Mouse (Mus musculus) G1E-ER4 (cell line): ENCODE results near the gene DXBay18. TPM values are rescaled to one million over a fixed set of nuclear protein-coding genes. Genes with fewer than 3 reads are reported as not detected.
"Not testable (repeated sequence)": the region's sequence is repeated elsewhere in the genome, so short reads cannot be mapped to it uniquely, and the experiment has no call there.

Source experiments
- GATA1 ChIP-seq: IDR thresholded peaks from one replicate; pipeline ENCODE4 v1.8.0; 2012; ENCODE audit warnings: low read length, inconsistent platforms
- polyA plus RNA-seq: library from polyadenylated mRNA; stranded (reverse); fragments of >175 nt; gene quantifications from 2 replicates; pipeline ENCODE4 v1.2.3, GENCODE M21; 2012

The DXBay18 gene
- polyA plus RNA-seq, result not detected in 2 replicates

DNA sequence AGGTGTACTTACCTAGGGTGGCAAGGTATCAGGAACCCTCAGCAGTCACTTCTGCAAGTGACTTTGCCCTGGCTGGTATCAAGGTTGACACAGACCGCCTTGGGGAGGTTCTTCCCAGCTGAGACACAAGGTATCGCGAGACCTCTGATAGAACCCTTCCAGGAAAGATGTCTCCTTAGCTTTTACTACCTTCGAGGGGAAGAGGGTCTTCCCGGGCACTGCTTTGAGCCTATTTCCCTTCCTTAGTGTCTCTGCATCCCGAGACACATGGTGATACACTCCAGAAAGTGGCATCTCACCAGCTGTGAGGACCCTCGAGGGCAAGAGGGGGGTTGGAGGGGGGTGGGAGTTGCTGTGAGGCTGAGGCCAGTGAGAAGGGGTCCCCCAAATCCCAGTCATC, at the start of gene DXBay18:
Gene DXBay18, minus strand, starts transcription at position 101 of the 400 bp plus-strand sequence.
- not testable (repeated sequence) for TF ChIP-seq GATA1

- TF ChIP-seq GATA1, result not testable (repeated sequence)
Observed at GRCm38 (mm10) chrX:73191934-73192333, 42.7 kb upstream of the DXBay18 start, which contains the start of gene Xlr3b. TSS of gene Xlr3b (plus strand) at chrX:73192207.

GRCm38 (mm10) chrX:73176889-73177288, 27.6 kb upstream of the DXBay18 start, which contains the start of gene Spin2d:
TSS of gene Spin2d (minus strand) at chrX:73176989.
- TF ChIP-seq GATA1, result not testable (repeated sequence)

- TF ChIP-seq GATA1, result not testable (repeated sequence)
Observed at GRCm38 (mm10) chrX:73148496-73148895, 754 bp downstream of the DXBay18 start, which contains the start of gene Xlr5b. TSS of gene Xlr5b (plus strand) at chrX:73148796.

- TF ChIP-seq GATA1, result not testable (repeated sequence)
Observed at GRCm38 (mm10) chrX:73116747-73117146, 32.5 kb downstream of the DXBay18 start, which contains the start of gene Gm14685. TSS of gene Gm14685 (plus strand) at chrX:73117047.

GRCm38 (mm10) chrX:73096941-73097508, 52.2 kb downstream of the DXBay18 start, which contains the start of gene Xlr3a:
TSS of gene Xlr3a (minus strand) at chrX:73097095.
- TF ChIP-seq GATA1, result not testable (repeated sequence)

Other genes with a start within 250 kb of the DXBay18 start
- 1.5 and 2.4 TPM in 2 replicates for gene Cetn2, start 231.0 kb downstream of the DXBay18 start, polyA plus RNA-seq
- gene Nsdhl, start 230.9 kb downstream of the DXBay18 start, polyA plus RNA-seq, result 1.4 and 2.1 TPM in 2 replicates
- 0.02 and 0.05 TPM in 2 replicates for gene Zfp185, start 162.1 kb downstream of the DXBay18 start, polyA plus RNA-seq
- 0.03 TPM in 1 of 2 replicates, not detected in the other for gene Pnma5, start 112.3 kb downstream of the DXBay18 start, polyA plus RNA-seq
- not detected in 2 replicates for gene Pnma3, start 84.7 kb downstream of the DXBay18 start, polyA plus RNA-seq
- gene Xlr4a, start 67.0 kb downstream of the DXBay18 start, polyA plus RNA-seq, result not detected in 2 replicates
- not detected in 2 replicates for gene Xlr3a, start 52.4 kb downstream of the DXBay18 start, polyA plus RNA-seq
- gene Gm14685, start 32.4 kb downstream of the DXBay18 start, polyA plus RNA-seq, result not detected in 2 replicates
- gene Xlr5b, start 654 bp downstream of the DXBay18 start, polyA plus RNA-seq, result not detected in 2 replicates
- not detected in 2 replicates for gene Spin2d, start 27.5 kb upstream of the DXBay18 start, polyA plus RNA-seq
- not detected in 2 replicates for gene Xlr3b, start 42.8 kb upstream of the DXBay18 start, polyA plus RNA-seq
- not detected in 2 replicates for gene Xlr4b, start 64.9 kb upstream of the DXBay18 start, polyA plus RNA-seq
- gene F8a, start 78.8 kb upstream of the DXBay18 start, polyA plus RNA-seq, result 19.2 and 21.6 TPM in 2 replicates
- gene Xlr4c, start 93.7 kb upstream of the DXBay18 start, polyA plus RNA-seq, result not detected in 2 replicates
- not detected in 2 replicates for gene Xlr3c, start 115.9 kb upstream of the DXBay18 start, polyA plus RNA-seq
- gene Xlr5a, start 143.5 kb upstream of the DXBay18 start, polyA plus RNA-seq, result not detected in 2 replicates
- gene Xlr5c, start 143.5 kb upstream of the DXBay18 start, polyA plus RNA-seq, result not detected in 2 replicates
- gene Gm45015, start 187.4 kb upstream of the DXBay18 start, polyA plus RNA-seq, result not detected in 2 replicates
- 2.1 and 2.3 TPM in 2 replicates for gene Zfp275, start 193.2 kb upstream of the DXBay18 start, polyA plus RNA-seq
- gene Gm18336, start 249.3 kb upstream of the DXBay18 start, polyA plus RNA-seq, result not detected in 2 replicates